Mouse (Mus musculus): ENCODE data around the gene 6820408C15Rik.

GRCm38 (mm10) chr2:152397680-152398435 lies 17.5 kb upstream of the 6820408C15Rik start, which contains the start of gene Sox12:
- TF ChIP-seq CTCF (IDR thresholded peaks at IDR 0.05; ENCODE audit: low read depth) (no peak), EP300 (IDR thresholded peaks at IDR 0.05; ENCODE audit: low read depth) (no peak)

Measured in liver, embryonic 14.5 days (tissue).